Mouse (Mus musculus): ENCODE data around the gene Lefty2.
"Not testable (repeated sequence)": the region's sequence is repeated elsewhere in the genome, so short reads cannot be mapped to it uniquely, and the experiment has no call there.

DNA sequence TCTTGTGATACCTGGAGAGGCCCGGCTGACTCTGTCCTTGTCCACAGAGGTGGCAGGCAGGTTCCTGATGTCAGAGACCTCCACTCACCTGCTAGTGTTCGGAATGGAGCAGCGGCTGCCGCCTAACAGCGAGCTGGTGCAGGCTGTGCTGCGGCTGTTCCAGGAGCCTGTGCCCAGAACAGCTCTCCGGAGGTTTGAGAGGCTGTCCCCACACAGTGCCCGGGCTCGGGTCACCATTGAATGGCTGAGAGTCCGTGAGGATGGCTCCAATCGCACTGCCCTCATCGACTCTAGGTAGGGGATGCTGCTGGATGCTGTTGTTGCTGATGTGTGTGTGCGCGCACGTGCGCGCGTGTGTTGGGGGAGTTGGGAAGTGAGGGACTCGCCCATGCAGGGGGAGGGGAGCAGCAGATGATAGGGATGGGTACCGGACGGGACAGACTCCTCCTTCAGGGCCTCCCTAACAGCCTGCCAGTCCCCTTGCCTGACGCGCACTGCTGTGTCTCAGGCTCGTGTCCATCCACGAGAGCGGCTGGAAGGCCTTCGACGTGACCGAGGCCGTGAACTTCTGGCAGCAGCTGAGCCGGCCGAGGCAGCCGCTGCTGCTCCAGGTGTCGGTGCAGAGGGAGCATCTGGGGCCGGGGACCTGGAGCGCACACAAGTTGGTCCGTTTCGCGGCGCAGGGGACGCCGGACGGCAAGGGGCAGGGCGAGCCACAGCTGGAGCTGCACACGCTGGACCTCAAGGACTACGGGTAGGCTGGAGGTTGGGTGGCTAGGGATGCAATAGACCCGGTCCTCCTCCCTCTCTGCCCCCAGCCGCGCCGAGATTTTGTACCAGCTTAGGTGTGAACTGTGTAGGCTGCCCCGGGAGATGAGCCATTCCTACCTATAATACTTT lies 1.4 kb downstream of the Lefty2 start:
- TF ChIP-seq POLR2A (IDR thresholded peaks at IDR 0.05; ENCODE audit: control insufficient read depth, extremely low read depth, insufficient read depth, low read length, poor library complexity); CTCF (IDR thresholded peaks at IDR 0.05; ENCODE audit: borderline replicate concordance, control insufficient read depth, extremely low read depth, insufficient read depth, low read length, poor library complexity): not testable (repeated sequence)

Data from thymus, adult 2 months (tissue).